Mouse (Mus musculus): ENCODE results near the gene Cast. TPM values are rescaled to one million over a fixed set of nuclear protein-coding genes. Genes with fewer than 3 reads are reported as not detected.
A peak's percentile ranks its signal among the peaks of the same experiment; 100 is the strongest.

The Cast gene
- 18.9 and 28.8 TPM in 2 replicates for polyA plus RNA-seq (2014; fragmentation: Nextera tagmentation; extraction: Ambion mirVana)

DNA sequence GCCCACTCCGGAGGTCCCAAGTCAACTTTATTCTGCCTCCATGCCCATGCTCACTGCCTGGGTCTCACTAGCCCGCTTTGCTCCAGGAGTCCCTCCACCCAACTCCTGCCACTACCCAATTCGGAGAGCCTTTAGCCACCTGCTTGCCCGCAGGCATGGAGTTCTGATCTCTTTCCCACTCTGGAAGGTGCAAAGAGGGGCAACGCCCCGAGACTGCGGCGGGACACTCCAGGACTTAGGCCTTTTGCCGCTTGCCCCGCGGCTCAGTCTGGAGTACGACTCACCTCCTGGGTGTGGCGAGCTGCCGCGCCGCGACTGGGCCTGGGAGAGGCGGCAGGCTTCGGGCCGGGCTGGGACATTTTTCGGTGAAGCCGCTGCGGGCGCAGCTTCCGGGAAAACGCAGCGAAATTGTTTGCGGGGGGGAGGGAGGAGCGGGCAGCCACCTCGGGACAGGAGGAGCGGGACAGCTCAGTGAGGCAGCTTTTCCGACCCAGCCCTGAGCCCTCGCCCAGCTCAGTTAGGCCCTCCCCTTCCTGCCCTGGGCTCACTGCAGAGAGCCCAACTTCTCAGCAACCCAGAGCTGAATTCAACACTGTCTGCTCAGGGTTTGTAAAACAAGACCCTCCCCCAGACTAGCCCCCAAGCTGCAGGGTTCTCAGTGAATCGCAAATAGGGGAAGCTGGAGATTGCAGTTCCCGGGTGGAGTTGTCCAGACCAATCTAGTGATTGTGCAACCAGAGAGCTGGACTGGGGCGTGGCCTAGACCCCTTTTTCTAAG lies at the start of gene Cast:
Cast (minus strand) TSS at position 659 of the 778 bp plus-strand sequence.
- Histone ChIP-seq H3K36me3 (ENCODE audit: control insufficient read depth, insufficient read depth, low read length) (no peaks in the 10 kb centered on the region), H3K4me3 (ENCODE audit: low read length) (peak within 1 kb of the TSS; percentile 74), H3K4me2 (replicated peaks; ENCODE audit: low read depth, low read length) (peak within 1 kb of the TSS; percentile 92), H3K9me3 (ENCODE audit: control insufficient read depth, low read length) (no peaks in the 10 kb centered on the region), H3K27me3 (ENCODE audit: control insufficient read depth, insufficient read depth, low read length) (no peaks in the 10 kb centered on the region), H3K4me1 (ENCODE audit: control insufficient read depth, insufficient read depth, low read length) (no peaks in the 10 kb centered on the region), H3K27ac (ENCODE audit: low read depth, low read length) (peak within 1 kb of the TSS; percentile 74; the same call in 1 of the 2 replicates), H3K9ac (ENCODE audit: low read depth, low read length) (peak within 1 kb of the TSS; percentile 72)
- ATAC-seq (ENCODE audit: low FRiP score, low TSS enrichment) = peak; percentile 95
- WGBS = 2% methylated on average over 36 of the region's 36 CpGs

DNA sequence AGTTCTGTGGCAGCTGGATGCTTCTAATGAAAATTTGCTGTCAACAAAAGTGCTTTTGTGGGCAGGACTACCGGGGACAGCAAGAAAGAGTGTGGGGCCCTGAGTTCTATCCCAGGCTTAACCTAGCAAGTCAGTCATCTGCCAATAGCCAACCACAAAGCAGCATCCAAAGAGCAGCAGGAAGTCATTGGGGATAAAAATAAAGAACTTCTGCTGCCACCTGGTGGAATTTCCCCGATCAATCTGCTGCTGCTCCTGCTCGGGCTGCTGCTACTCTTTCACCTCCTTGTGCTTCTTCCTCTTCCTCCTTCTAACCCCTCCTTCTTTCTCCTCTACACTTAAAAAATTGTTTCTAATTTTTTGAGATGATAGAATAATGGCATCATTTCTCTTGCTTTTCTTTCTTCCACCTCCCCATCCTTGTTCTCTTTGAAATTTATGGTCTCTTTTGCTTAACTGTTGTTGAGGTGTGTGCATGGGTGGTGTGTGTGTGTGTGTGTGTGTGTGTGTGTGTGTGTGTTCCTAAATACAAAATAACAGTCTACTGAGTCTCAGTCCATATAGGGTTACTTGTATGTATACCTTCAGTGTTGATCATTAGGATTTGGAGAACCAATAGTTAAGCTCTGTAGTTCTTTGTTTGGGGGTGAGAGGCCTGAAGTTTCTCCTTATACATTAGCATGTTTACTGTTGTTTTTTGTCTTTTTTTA lies 45.9 kb upstream of the Cast start:
- Histone ChIP-seq H3K4me2 (replicated peaks; ENCODE audit: low read depth, low read length) (no peak overlapping the region), H3K9me3 (ENCODE audit: control insufficient read depth, low read length) (no peaks in the 10 kb centered on the region), H3K36me3 (ENCODE audit: control insufficient read depth, insufficient read depth, low read length) (no peaks in the 10 kb centered on the region), H3K4me1 (ENCODE audit: control insufficient read depth, insufficient read depth, low read length) (no peaks in the 10 kb centered on the region), H3K4me3 (ENCODE audit: low read length) (no peak overlapping the region), H3K27me3 (ENCODE audit: control insufficient read depth, insufficient read depth, low read length) (no peaks in the 10 kb centered on the region), H3K27ac (ENCODE audit: low read depth, low read length) (no peak overlapping the region), H3K9ac (ENCODE audit: low read depth, low read length) (no peak overlapping the region)
- peak; percentile 93 for ATAC-seq (ENCODE audit: low FRiP score, low TSS enrichment)
- WGBS = 11% methylated on average over 3 of the region's 3 CpGs

DNA sequence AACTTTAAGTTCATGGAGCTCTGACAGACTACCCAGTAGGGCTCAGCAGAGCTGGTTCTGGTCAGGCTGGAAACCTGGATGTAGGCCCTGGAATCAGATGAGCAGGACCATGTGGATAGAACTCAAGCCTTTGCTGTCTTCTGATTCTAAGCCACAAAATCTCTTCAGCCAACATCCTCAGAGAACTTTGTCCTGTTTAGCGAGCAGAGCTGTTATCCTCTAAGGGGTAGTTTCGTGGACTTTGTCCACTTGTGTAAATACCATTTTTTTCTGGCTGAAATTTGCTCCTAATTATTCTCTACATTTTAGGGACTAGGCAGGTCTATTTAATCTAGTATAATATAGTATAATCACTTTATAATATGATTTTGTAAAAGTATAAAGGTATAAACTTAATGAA lies 42.2 kb upstream of the Cast start:
- Histone ChIP-seq H3K27me3 (ENCODE audit: control insufficient read depth, insufficient read depth, low read length) (no peaks in the 10 kb centered on the region), H3K4me1 (ENCODE audit: control insufficient read depth, insufficient read depth, low read length) (no peaks in the 10 kb centered on the region), H3K27ac (ENCODE audit: low read depth, low read length) (no peak overlapping the region), H3K36me3 (ENCODE audit: control insufficient read depth, insufficient read depth, low read length) (no peaks in the 10 kb centered on the region), H3K4me3 (ENCODE audit: low read length) (no peak overlapping the region), H3K9ac (ENCODE audit: low read depth, low read length) (no peak overlapping the region), H3K4me2 (replicated peaks; ENCODE audit: low read depth, low read length) (no peak overlapping the region), H3K9me3 (ENCODE audit: control insufficient read depth, low read length) (no peaks in the 10 kb centered on the region)
- ATAC-seq (ENCODE audit: low FRiP score, low TSS enrichment) = no peak
- WGBS = 92% methylated on average over 2 of the region's 2 CpGs

DNA sequence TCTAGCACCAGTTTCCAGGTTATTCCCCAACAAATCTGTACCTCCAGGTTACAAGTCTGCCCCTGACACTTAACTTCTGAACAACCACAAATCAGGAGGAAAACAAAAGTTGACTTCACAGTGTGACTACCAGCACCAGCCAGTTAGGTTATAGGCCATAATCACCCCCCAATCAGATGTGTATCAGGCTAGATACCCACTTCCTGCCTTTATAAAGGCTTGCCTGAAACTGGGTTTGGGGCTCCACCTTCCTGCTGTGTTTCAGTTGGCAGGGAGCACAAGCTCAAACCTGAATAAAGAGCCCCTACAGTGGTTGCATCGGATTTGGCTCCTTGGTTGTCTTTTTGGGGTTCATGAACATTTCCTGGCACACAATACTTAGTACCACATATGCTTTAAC lies 37.3 kb upstream of the Cast start:
- no peak overlapping the region for H3K9ac ChIP-seq (ENCODE audit: low read depth, low read length)
- ATAC-seq (ENCODE audit: low FRiP score, low TSS enrichment) = no peak
- 81% methylated on average over 1 of the region's 1 CpGs for WGBS
- no peaks in the 10 kb centered on the region for H3K27me3 ChIP-seq (ENCODE audit: control insufficient read depth, insufficient read depth, low read length)
- no peaks in the 10 kb centered on the region for H3K4me1 ChIP-seq (ENCODE audit: control insufficient read depth, insufficient read depth, low read length)
- H3K9me3 ChIP-seq (ENCODE audit: control insufficient read depth, low read length) = no peaks in the 10 kb centered on the region
- no peak overlapping the region for H3K4me2 ChIP-seq (replicated peaks; ENCODE audit: low read depth, low read length)
- H3K36me3 ChIP-seq (ENCODE audit: control insufficient read depth, insufficient read depth, low read length) = no peaks in the 10 kb centered on the region
- no peak overlapping the region for H3K27ac ChIP-seq (ENCODE audit: low read depth, low read length)
- H3K4me3 ChIP-seq (ENCODE audit: low read length) = no peak overlapping the region

DNA sequence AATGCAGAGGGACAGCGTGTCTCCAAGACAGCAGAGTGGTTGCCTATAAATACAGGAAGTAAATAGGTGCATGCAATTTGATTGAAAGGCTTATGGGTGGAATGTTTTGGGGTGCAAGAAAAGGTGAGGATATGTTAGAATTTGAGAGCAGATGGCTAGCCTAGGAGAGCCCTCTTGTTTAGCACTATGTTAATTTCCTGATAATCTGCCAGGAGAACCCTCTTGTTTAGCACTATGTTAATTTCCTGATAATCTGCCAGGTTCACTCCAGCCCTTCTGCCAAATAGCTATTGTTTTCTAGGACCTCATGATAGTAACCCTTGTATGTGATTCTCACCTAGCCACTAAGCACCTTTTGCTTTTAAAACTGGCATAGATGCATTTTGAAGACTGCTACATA lies 25.9 kb upstream of the Cast start:
- Histone ChIP-seq H3K9ac (ENCODE audit: low read depth, low read length) (no peak overlapping the region), H3K4me2 (replicated peaks; ENCODE audit: low read depth, low read length) (no peak overlapping the region), H3K27ac (ENCODE audit: low read depth, low read length) (no peak overlapping the region), H3K27me3 (ENCODE audit: control insufficient read depth, insufficient read depth, low read length) (no peaks in the 10 kb centered on the region), H3K9me3 (ENCODE audit: control insufficient read depth, low read length) (no peaks in the 10 kb centered on the region), H3K4me3 (ENCODE audit: low read length) (no peak overlapping the region), H3K4me1 (ENCODE audit: control insufficient read depth, insufficient read depth, low read length) (no peaks in the 10 kb centered on the region), H3K36me3 (ENCODE audit: control insufficient read depth, insufficient read depth, low read length) (no peaks in the 10 kb centered on the region)
- no peak for ATAC-seq (ENCODE audit: low FRiP score, low TSS enrichment)
- 87% methylated on average over 1 of the region's 1 CpGs for WGBS

DNA sequence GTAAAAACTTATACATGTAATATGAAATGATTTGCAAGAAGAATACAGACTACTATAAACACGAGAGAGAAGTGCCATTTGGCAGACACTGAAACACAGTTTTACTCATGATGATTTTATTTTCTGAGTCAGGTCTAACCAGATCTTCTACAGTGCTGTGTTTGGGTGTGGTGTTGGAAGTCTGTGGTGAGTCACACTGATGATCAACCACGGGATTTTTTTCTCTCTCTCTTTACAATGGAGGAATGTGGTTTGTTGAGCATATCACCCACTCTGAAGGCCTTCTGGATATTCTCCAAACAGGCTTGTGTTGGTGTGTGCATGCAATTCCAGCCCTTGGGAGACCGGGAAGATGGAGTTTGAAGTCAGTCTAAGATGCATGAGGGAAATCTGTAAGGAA lies 13.5 kb upstream of the Cast start:
- H3K4me3 ChIP-seq (ENCODE audit: low read length) = no peak overlapping the region
- no peak for ATAC-seq (ENCODE audit: low FRiP score, low TSS enrichment)
- H3K4me2 ChIP-seq (replicated peaks; ENCODE audit: low read depth, low read length) = no peak overlapping the region
- H3K36me3 ChIP-seq (ENCODE audit: control insufficient read depth, insufficient read depth, low read length) = no peaks in the 10 kb centered on the region
- no peak overlapping the region for H3K9ac ChIP-seq (ENCODE audit: low read depth, low read length)
- WGBS = 82% methylated on average over 3 of the region's 3 CpGs
- no peaks in the 10 kb centered on the region for H3K4me1 ChIP-seq (ENCODE audit: control insufficient read depth, insufficient read depth, low read length)
- H3K9me3 ChIP-seq (ENCODE audit: control insufficient read depth, low read length) = no peaks in the 10 kb centered on the region
- H3K27ac ChIP-seq (ENCODE audit: low read depth, low read length) = no peak overlapping the region
- H3K27me3 ChIP-seq (ENCODE audit: control insufficient read depth, insufficient read depth, low read length) = no peaks in the 10 kb centered on the region

DNA sequence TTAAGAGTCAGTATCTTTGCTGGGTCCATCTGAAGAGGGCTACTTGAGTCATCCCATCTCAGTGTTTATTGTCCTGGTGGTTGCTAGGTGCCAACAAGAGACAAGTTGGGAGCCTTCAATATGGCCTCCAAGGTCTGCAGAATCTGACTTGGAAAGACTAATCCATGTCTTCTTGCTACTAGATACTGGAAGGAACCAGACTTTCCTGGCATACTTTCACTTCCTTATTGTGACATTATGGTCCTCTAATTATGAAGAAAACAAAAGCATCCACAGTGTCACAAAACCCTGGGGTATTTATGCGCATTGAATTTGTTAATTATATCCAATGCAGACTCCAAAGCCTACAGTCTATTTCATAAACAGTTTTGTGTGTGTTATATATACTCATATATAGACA lies 7.1 kb upstream of the Cast start:
- H3K36me3 ChIP-seq (ENCODE audit: control insufficient read depth, insufficient read depth, low read length) = no peaks in the 10 kb centered on the region
- no peak overlapping the region for H3K9ac ChIP-seq (ENCODE audit: low read depth, low read length)
- no peaks in the 10 kb centered on the region for H3K4me1 ChIP-seq (ENCODE audit: control insufficient read depth, insufficient read depth, low read length)
- no peaks in the 10 kb centered on the region for H3K9me3 ChIP-seq (ENCODE audit: control insufficient read depth, low read length)
- ATAC-seq (ENCODE audit: low FRiP score, low TSS enrichment) = no peak
- H3K27ac ChIP-seq (ENCODE audit: low read depth, low read length) = no peak overlapping the region
- H3K4me3 ChIP-seq (ENCODE audit: low read length) = no peak overlapping the region
- no peak overlapping the region for H3K4me2 ChIP-seq (replicated peaks; ENCODE audit: low read depth, low read length)
- H3K27me3 ChIP-seq (ENCODE audit: control insufficient read depth, insufficient read depth, low read length) = no peaks in the 10 kb centered on the region
- WGBS = 95% methylated on average over 1 of the region's 1 CpGs

DNA sequence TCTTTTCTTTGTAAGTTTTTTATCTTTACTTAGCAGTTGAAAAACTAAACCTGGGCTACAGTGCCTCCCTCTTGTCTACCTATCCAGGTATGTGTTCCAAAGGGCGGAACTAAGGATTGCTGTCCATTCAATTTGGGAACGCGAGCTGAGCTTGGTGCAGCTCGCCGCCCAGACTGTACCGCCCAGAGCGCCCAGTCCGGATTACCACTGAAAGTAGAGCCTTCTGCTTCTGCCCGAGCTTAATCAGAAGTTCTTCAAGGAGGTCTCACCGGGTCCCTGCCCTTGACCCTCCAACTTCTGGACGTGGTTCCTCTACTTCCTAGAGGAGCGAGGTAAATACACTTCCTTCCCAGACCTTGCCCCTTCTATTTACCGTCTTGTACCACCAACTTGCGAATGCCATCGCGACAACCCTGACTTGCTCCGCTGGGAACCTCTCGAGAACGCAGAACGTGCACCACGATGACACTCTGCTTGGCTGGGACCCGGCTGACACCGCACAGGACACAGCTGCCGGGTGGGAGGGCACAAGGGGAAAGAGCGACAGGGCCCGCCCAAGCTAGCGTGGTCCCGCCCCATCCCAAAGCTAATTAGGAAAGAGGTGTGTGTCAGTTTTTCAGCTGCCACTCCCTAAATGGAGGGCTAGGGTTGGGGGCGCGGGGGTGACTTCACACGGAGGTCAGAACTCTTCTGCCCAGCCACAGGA lies 1.0 kb downstream of the Cast start:
- Histone ChIP-seq H3K27me3 (ENCODE audit: control insufficient read depth, insufficient read depth, low read length) (no peaks in the 10 kb centered on the region), H3K9me3 (ENCODE audit: control insufficient read depth, low read length) (no peaks in the 10 kb centered on the region), H3K27ac (ENCODE audit: low read depth, low read length) (no peak overlapping the region), H3K4me3 (ENCODE audit: low read length) (peak overlapping the region; percentile 74), H3K9ac (ENCODE audit: low read depth, low read length) (peak overlapping the region; percentile 72), H3K4me1 (ENCODE audit: control insufficient read depth, insufficient read depth, low read length) (no peaks in the 10 kb centered on the region), H3K36me3 (ENCODE audit: control insufficient read depth, insufficient read depth, low read length) (no peaks in the 10 kb centered on the region), H3K4me2 (replicated peaks; ENCODE audit: low read depth, low read length) (peak overlapping the region; percentile 92)
- ATAC-seq (ENCODE audit: low FRiP score, low TSS enrichment) = peak; percentile 97
- WGBS = under 1% methylated on average over 31 of the region's 31 CpGs

DNA sequence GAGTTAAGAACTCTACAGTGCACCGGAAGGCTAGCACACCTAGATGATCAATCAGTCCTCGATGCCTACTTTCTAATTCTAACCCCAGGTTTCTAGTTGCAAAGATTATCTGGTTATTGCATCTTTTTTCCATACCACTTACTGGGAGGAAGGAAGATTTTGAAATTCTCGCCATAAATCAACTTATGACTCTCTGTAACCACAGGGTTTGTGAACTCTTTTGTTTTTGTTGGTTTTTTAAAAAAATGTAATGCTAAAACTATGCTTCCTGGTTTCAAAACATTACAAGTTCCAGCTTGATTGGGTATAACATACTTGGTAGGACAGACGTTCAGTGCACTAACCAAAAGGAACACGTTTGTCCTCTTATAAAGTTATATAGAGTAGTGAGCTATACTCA lies 1.7 kb downstream of the Cast start:
- Histone ChIP-seq H3K36me3 (ENCODE audit: control insufficient read depth, insufficient read depth, low read length) (no peaks in the 10 kb centered on the region), H3K4me1 (ENCODE audit: control insufficient read depth, insufficient read depth, low read length) (no peaks in the 10 kb centered on the region), H3K27ac (ENCODE audit: low read depth, low read length) (no peak overlapping the region), H3K4me2 (replicated peaks; ENCODE audit: low read depth, low read length) (peak overlapping the region; percentile 92), H3K9me3 (ENCODE audit: control insufficient read depth, low read length) (no peaks in the 10 kb centered on the region), H3K4me3 (ENCODE audit: low read length) (peak overlapping the region; percentile 74), H3K9ac (ENCODE audit: low read depth, low read length) (no peak overlapping the region), H3K27me3 (ENCODE audit: control insufficient read depth, insufficient read depth, low read length) (no peaks in the 10 kb centered on the region)
- WGBS = 55% methylated on average over 5 of the region's 5 CpGs
- ATAC-seq (ENCODE audit: low FRiP score, low TSS enrichment) = no peak

Measured in kidney, embryonic 14.5 days (tissue).